ENCODE assay signal across 21 mouse cellular contexts in the genomic region with DNA sequence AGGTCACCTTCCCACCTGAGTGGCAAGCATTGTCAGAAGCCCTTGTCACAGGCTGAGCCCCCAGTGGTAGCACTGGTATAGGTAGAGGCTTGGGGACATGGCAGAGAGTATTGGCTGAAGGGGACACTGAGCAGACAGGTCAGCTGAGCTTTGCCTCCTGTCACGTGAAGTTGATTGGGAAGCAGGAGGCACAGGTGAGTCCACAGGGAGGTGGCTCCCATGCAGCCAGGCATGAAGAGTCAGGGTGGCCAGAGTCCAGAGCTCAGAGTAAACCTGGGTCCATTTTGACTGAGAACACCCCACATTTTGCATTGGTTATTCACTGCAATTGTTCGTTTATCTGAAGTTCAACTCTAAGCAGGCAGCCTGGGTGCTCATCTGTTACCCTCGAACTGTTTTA. TPM values are rescaled to one million over a fixed set of nuclear protein-coding genes. Genes with fewer than 3 reads are reported as not detected.
DNase-seq lines count a peak whose midpoint lies in the region; ATAC-seq and TF ChIP-seq lines count a peak whose summit lies in the region.
"Had no signal": no experiment of that assay in that cellular context is flagged by ENCODE, and none has a peak within 500 bp of the region (broad histone marks: within the 10 kb centered on the region; RNA-seq: fewer than 3 reads in every experiment).

No protein-coding gene starts in this region.

- WGBS in embryonic facial prominence, embryonic 12.5 days = 87% methylated on average over 3 of the region's 3 CpGs
- WGBS in embryonic facial prominence, embryonic 10.5 days = 90% methylated on average over 3 of the region's 3 CpGs
- 73% methylated on average over 3 of the region's 3 CpGs for WGBS in intestine, postnatal 0 days
- WGBS in intestine, embryonic 16.5 days = 83% methylated on average over 3 of the region's 3 CpGs
- 71% methylated on average over 3 of the region's 3 CpGs for WGBS in small intestine, adult 2 months

- no peak overlapping the region for H3K4me3 ChIP-seq in embryonic facial prominence, embryonic 12.5 days
- no peak overlapping the region for H3K4me3 ChIP-seq in embryonic facial prominence, embryonic 10.5 days
- H3K4me3 ChIP-seq in intestine, postnatal 0 days (ENCODE audit: low read depth, low read length) = no peak overlapping the region
- H3K4me3 ChIP-seq in intestine, embryonic 16.5 days (ENCODE audit: low read length) = no peak overlapping the region
- no peak overlapping the region for H3K4me3 ChIP-seq in small intestine, adult 2 months (ENCODE audit: low read depth, low read length)

- H3K4me2 ChIP-seq in embryonic facial prominence, embryonic 12.5 days (replicated peaks) = no peak overlapping the region
- H3K4me2 ChIP-seq in intestine, postnatal 0 days (replicated peaks; ENCODE audit: low read depth) = no peak overlapping the region
- H3K4me2 ChIP-seq in intestine, embryonic 16.5 days (ENCODE audit: low read depth, low read length) = no peak overlapping the region

- H3K27ac ChIP-seq in embryonic facial prominence, embryonic 12.5 days = peak overlapping the region; percentile 2; the same call in 1 of the 2 replicates
- H3K27ac ChIP-seq in embryonic facial prominence, embryonic 10.5 days (replicated peaks) = no peak overlapping the region
- peak overlapping the region; percentile 21; the same call in 1 of the 2 replicates for H3K27ac ChIP-seq in intestine, postnatal 0 days (ENCODE audit: low read depth, low read length)
- H3K27ac ChIP-seq in intestine, embryonic 16.5 days (ENCODE audit: low read length) = no peak overlapping the region
- H3K27ac ChIP-seq in small intestine, adult 2 months (ENCODE audit: insufficient read depth, low read depth, low read length) = peak overlapping the region; percentile 9; the same call in 1 of the 2 replicates

- no peak for DNase-seq in embryonic facial prominence, embryonic 10.5 days (ENCODE audit: low spot score)
- DNase-seq in frontal cortex, postnatal 36 days (ENCODE audit: low spot score in 2 of 2) = no peak
- DNase-seq: adrenal gland, adult 2 months; adrenal gland, adult 8-10 months; adrenal gland, postnatal 10 days; adrenal gland, postnatal 14 days; adrenal gland, postnatal 25 days; adrenal gland, postnatal 36 days; B cell, adult 2 months; cerebellum, adult 11 months; cerebellum, adult 11-12 months; cerebellum, adult 18-20 months had no signal

- peaks cover 53% of the 10 kb centered on the region for H3K36me3 ChIP-seq in embryonic facial prominence, embryonic 12.5 days
- H3K36me3 ChIP-seq in embryonic facial prominence, embryonic 10.5 days (replicated peaks) = peaks cover 74% of the 10 kb centered on the region
- peaks cover 45% of the 10 kb centered on the region for H3K36me3 ChIP-seq in intestine, postnatal 0 days (ENCODE audit: control insufficient read depth, insufficient read depth)
- peaks cover 33% of the 10 kb centered on the region for H3K36me3 ChIP-seq in intestine, embryonic 16.5 days (ENCODE audit: control insufficient read depth, insufficient read depth, low read length)
- peaks cover 7% of the 10 kb centered on the region; the same call in 1 of the 2 replicates for H3K36me3 ChIP-seq in small intestine, adult 2 months (ENCODE audit: control insufficient read depth, insufficient read depth, low read length)

- ATAC-seq in embryonic facial prominence, embryonic 12.5 days (ENCODE audit: insufficient number of reproducible peaks, insufficient read depth, low FRiP score, low TSS enrichment) = no peak
- ATAC-seq in intestine, postnatal 0 days = no peak
- no peak for ATAC-seq in intestine, embryonic 16.5 days
- ATAC-seq: activated CD4-positive, CD25-positive, alpha-beta regulatory T cell, adult 4 months; CD4-positive, CD25-positive, alpha-beta regulatory T cell, adult 4 months; Patski had no signal

- no peaks in the 10 kb centered on the region for H3K9me3 ChIP-seq in embryonic facial prominence, embryonic 12.5 days
- no peaks in the 10 kb centered on the region for H3K9me3 ChIP-seq in embryonic facial prominence, embryonic 10.5 days
- no peaks in the 10 kb centered on the region for H3K9me3 ChIP-seq in intestine, postnatal 0 days (ENCODE audit: control insufficient read depth)
- H3K9me3 ChIP-seq in intestine, embryonic 16.5 days (ENCODE audit: control insufficient read depth, low read length) = no peaks in the 10 kb centered on the region

- H3K27me3 ChIP-seq in embryonic facial prominence, embryonic 12.5 days = no peaks in the 10 kb centered on the region
- H3K27me3 ChIP-seq in embryonic facial prominence, embryonic 10.5 days (replicated peaks; ENCODE audit: low read depth, poor library complexity, severe bottlenecking) = no peaks in the 10 kb centered on the region; the same call in 1 of the 2 replicates
- no peaks in the 10 kb centered on the region for H3K27me3 ChIP-seq in intestine, postnatal 0 days (replicated peaks; ENCODE audit: control insufficient read depth, insufficient read depth, low read length)
- H3K27me3 ChIP-seq in intestine, embryonic 16.5 days (replicated peaks; ENCODE audit: control insufficient read depth, insufficient read depth, low read length) = no peaks in the 10 kb centered on the region
- H3K27me3 ChIP-seq in small intestine, adult 2 months (ENCODE audit: control insufficient read depth, insufficient read depth, low read length) = no peaks in the 10 kb centered on the region
- H3K27me3 ChIP-seq: CH12.LX, Patski had no signal

- peaks cover 24% of the 10 kb centered on the region for H3K4me1 ChIP-seq in embryonic facial prominence, embryonic 12.5 days
- H3K4me1 ChIP-seq in embryonic facial prominence, embryonic 10.5 days = peaks cover 25% of the 10 kb centered on the region
- peaks cover 5% of the 10 kb centered on the region; the same call in 1 of the 2 replicates for H3K4me1 ChIP-seq in intestine, postnatal 0 days (replicated peaks; ENCODE audit: control insufficient read depth, insufficient read depth, low read length)
- H3K4me1 ChIP-seq in intestine, embryonic 16.5 days (ENCODE audit: control insufficient read depth, insufficient read depth, low read length) = peaks cover 14% of the 10 kb centered on the region
- H3K4me1 ChIP-seq in small intestine, adult 2 months (ENCODE audit: control insufficient read depth, insufficient read depth, insufficient read length, low read length) = peaks cover 8% of the 10 kb centered on the region; the same call in 1 of the 2 replicates

- TF ChIP-seq POLR2A in small intestine, adult 2 months (IDR thresholded peaks at IDR 0.05; ENCODE audit: low read depth, low read length) = no peak

- TF ChIP-seq CTCF in intestine, postnatal 0 days (IDR thresholded peaks at IDR 0.05; ENCODE audit: low read depth) = no peak
- TF ChIP-seq CTCF in small intestine, adult 2 months (IDR thresholded peaks at IDR 0.05; ENCODE audit: extremely low read depth, insufficient read length, insufficient replicate concordance, low read depth, low read length) = no peak

- H3K9ac ChIP-seq in embryonic facial prominence, embryonic 12.5 days = no peak overlapping the region
- H3K9ac ChIP-seq in intestine, postnatal 0 days (ENCODE audit: low read depth, low read length) = no peak overlapping the region
- H3K9ac ChIP-seq in intestine, embryonic 16.5 days (ENCODE audit: low read depth, low read length) = no peak overlapping the region

RNA-seq across cellular contexts. Expression of a gene that starts 3.8 kb away (rescaled TPM):
- polyA plus RNA-seq in embryonic facial prominence, embryonic 12.5 days (2016; fragmentation: Nextera tagmentation; extraction: Ambion mirVana) = 312 and 318 TPM in 2 replicates
- 405 and 416 TPM in 2 replicates for polyA plus RNA-seq in embryonic facial prominence, embryonic 10.5 days (2016; fragmentation: Nextera tagmentation; extraction: Ambion mirVana)
- 84.0 and 86.0 TPM in 2 replicates for polyA plus RNA-seq in intestine, postnatal 0 days (2015; fragmentation: Nextera tagmentation; extraction: Ambion mirVana)
- polyA plus RNA-seq in intestine, embryonic 16.5 days (2015; fragmentation: Nextera tagmentation; extraction: Ambion mirVana) = 259 and 306 TPM in 2 replicates
- 4.3 and 9.5 TPM in 2 replicates for polyA plus RNA-seq in small intestine, adult 2 months (2012; rRNA removed)

RNA-seq across cellular contexts. Expression of a gene that starts 7.7 kb away (rescaled TPM):
- polyA plus RNA-seq in embryonic facial prominence, embryonic 12.5 days (2016; fragmentation: Nextera tagmentation; extraction: Ambion mirVana) = not detected in 2 replicates
- 0.10 TPM in 1 of 2 replicates, not detected in the other for polyA plus RNA-seq in embryonic facial prominence, embryonic 10.5 days (2016; fragmentation: Nextera tagmentation; extraction: Ambion mirVana)
- polyA plus RNA-seq in intestine, postnatal 0 days (2015; fragmentation: Nextera tagmentation; extraction: Ambion mirVana) = not detected in 2 replicates
- 0.07 TPM in 1 of 2 replicates, not detected in the other for polyA plus RNA-seq in intestine, embryonic 16.5 days (2015; fragmentation: Nextera tagmentation; extraction: Ambion mirVana)
- 0.11 TPM in 1 of 2 replicates, not detected in the other for polyA plus RNA-seq in small intestine, adult 2 months (2012; rRNA removed)
- polyA plus RNA-seq: activated CD4-positive, CD25-positive, alpha-beta regulatory T cell, adult 4 months; adrenal gland, adult 2 months; CD4-positive, CD25-positive, alpha-beta regulatory T cell, adult 4 months; G1E had no signal

RNA-seq across cellular contexts. Expression of a gene that starts 20.4 kb away (rescaled TPM):
- polyA plus RNA-seq in embryonic facial prominence, embryonic 12.5 days (2016; fragmentation: Nextera tagmentation; extraction: Ambion mirVana) = 2.5 and 2.8 TPM in 2 replicates
- 2.5 and 3.1 TPM in 2 replicates for polyA plus RNA-seq in embryonic facial prominence, embryonic 10.5 days (2016; fragmentation: Nextera tagmentation; extraction: Ambion mirVana)
- polyA plus RNA-seq in intestine, postnatal 0 days (2015; fragmentation: Nextera tagmentation; extraction: Ambion mirVana) = 15.8 and 16.4 TPM in 2 replicates
- polyA plus RNA-seq in intestine, embryonic 16.5 days (2015; fragmentation: Nextera tagmentation; extraction: Ambion mirVana) = 12.2 and 13.7 TPM in 2 replicates
- polyA plus RNA-seq in small intestine, adult 2 months (2012; rRNA removed) = 25.8 and 27.7 TPM in 2 replicates
- polyA plus RNA-seq: G1E had no signal

RNA-seq across cellular contexts. Expression of a gene that starts 27.0 kb away (rescaled TPM):
- polyA plus RNA-seq in embryonic facial prominence, embryonic 12.5 days (2016; fragmentation: Nextera tagmentation; extraction: Ambion mirVana) = 117 and 129 TPM in 2 replicates
- 156 and 161 TPM in 2 replicates for polyA plus RNA-seq in embryonic facial prominence, embryonic 10.5 days (2016; fragmentation: Nextera tagmentation; extraction: Ambion mirVana)
- polyA plus RNA-seq in intestine, postnatal 0 days (2015; fragmentation: Nextera tagmentation; extraction: Ambion mirVana) = 36.3 and 44.8 TPM in 2 replicates
- polyA plus RNA-seq in intestine, embryonic 16.5 days (2015; fragmentation: Nextera tagmentation; extraction: Ambion mirVana) = 119 and 147 TPM in 2 replicates
- polyA plus RNA-seq in small intestine, adult 2 months (2012; rRNA removed) = 22.8 and 52.2 TPM in 2 replicates

RNA-seq across cellular contexts. Expression of a gene that starts 27.2 kb away (rescaled TPM):
- 4.3 and 4.9 TPM in 2 replicates for polyA plus RNA-seq in embryonic facial prominence, embryonic 12.5 days (2016; fragmentation: Nextera tagmentation; extraction: Ambion mirVana)
- 3.5 and 4.8 TPM in 2 replicates for polyA plus RNA-seq in embryonic facial prominence, embryonic 10.5 days (2016; fragmentation: Nextera tagmentation; extraction: Ambion mirVana)
- polyA plus RNA-seq in intestine, postnatal 0 days (2015; fragmentation: Nextera tagmentation; extraction: Ambion mirVana) = 7.0 and 9.2 TPM in 2 replicates
- polyA plus RNA-seq in intestine, embryonic 16.5 days (2015; fragmentation: Nextera tagmentation; extraction: Ambion mirVana) = 9.6 and 10.7 TPM in 2 replicates
- polyA plus RNA-seq in small intestine, adult 2 months (2012; rRNA removed) = 4.3 and 11.1 TPM in 2 replicates

Comparison
In these comparisons a context has a peak if more than half of its experiments do, and no peak if none do; other contexts are left out.
1. H3K27ac ChIP-seq: peak in embryonic facial prominence, embryonic 12.5 days (single experiment), intestine, postnatal 0 days (single experiment) and small intestine, adult 2 months (single experiment); none in embryonic facial prominence, embryonic 10.5 days (single experiment) and intestine, embryonic 16.5 days (single experiment).